Mouse (Mus musculus): ENCODE measurements around the gene Bub1. TPM values are rescaled to one million over a fixed set of nuclear protein-coding genes. Genes with fewer than 3 reads are reported as not detected.

Bub1 gene
- polyA plus RNA-seq, 1 experiment from 2014 or later, result 36.8 TPM

GRCm38 (mm10) chr2:127757171-127757570, 74.5 kb downstream of the Bub1 start:
- no peaks in the 10 kb centered on the region for H3K36me3 ChIP-seq (ENCODE audit: control insufficient read depth, insufficient read depth, low read length)
- H3K9ac ChIP-seq (ENCODE audit: low read depth, low read length), result no peak overlapping the region
- H3K4me2 ChIP-seq (ENCODE audit: low read depth, low read length), result no peak overlapping the region
- no peak overlapping the region for H3K4me3 ChIP-seq (ENCODE audit: low read length)
- H3K4me1 ChIP-seq (ENCODE audit: control insufficient read depth, insufficient read depth, low read length), result no peaks in the 10 kb centered on the region
- no peaks in the 10 kb centered on the region for H3K9me3 ChIP-seq (ENCODE audit: control insufficient read depth, low read length)
- no peaks in the 10 kb centered on the region for H3K27me3 ChIP-seq (replicated peaks; ENCODE audit: control insufficient read depth, insufficient read depth, low read length)
- ATAC-seq, result no peak
- 26% methylated on average over 8 of the region's 8 CpGs for WGBS
- no peak overlapping the region for H3K27ac ChIP-seq (ENCODE audit: low read length)

GRCm38 (mm10) chr2:127754113-127754512, 77.6 kb downstream of the Bub1 start:
- Histone ChIP-seq H3K4me2 (ENCODE audit: low read depth, low read length) (no peak overlapping the region), H3K27me3 (replicated peaks; ENCODE audit: control insufficient read depth, insufficient read depth, low read length) (no peaks in the 10 kb centered on the region), H3K4me3 (ENCODE audit: low read length) (no peak overlapping the region), H3K36me3 (ENCODE audit: control insufficient read depth, insufficient read depth, low read length) (no peaks in the 10 kb centered on the region), H3K27ac (ENCODE audit: low read length) (no peak overlapping the region), H3K9ac (ENCODE audit: low read depth, low read length) (no peak overlapping the region), H3K4me1 (ENCODE audit: control insufficient read depth, insufficient read depth, low read length) (no peaks in the 10 kb centered on the region), H3K9me3 (ENCODE audit: control insufficient read depth, low read length) (no peaks in the 10 kb centered on the region)
- WGBS, result 87% methylated on average over 4 of the region's 4 CpGs
- no peak for ATAC-seq

- Histone ChIP-seq H3K9me3 (ENCODE audit: control insufficient read depth, low read length) (no peaks in the 10 kb centered on the region), H3K4me3 (ENCODE audit: low read length) (no peak overlapping the region), H3K4me2 (ENCODE audit: low read depth, low read length) (no peak overlapping the region), H3K4me1 (ENCODE audit: control insufficient read depth, insufficient read depth, low read length) (no peaks in the 10 kb centered on the region), H3K27me3 (replicated peaks; ENCODE audit: control insufficient read depth, insufficient read depth, low read length) (no peaks in the 10 kb centered on the region), H3K27ac (ENCODE audit: low read length) (no peak overlapping the region), H3K9ac (ENCODE audit: low read depth, low read length) (no peak overlapping the region), H3K36me3 (ENCODE audit: control insufficient read depth, insufficient read depth, low read length) (no peaks in the 10 kb centered on the region)
- ATAC-seq, result no peak
- WGBS, result 72% methylated on average over 11 of the region's 11 CpGs
Measured at GRCm38 (mm10) chr2:127751849-127752610, 79.6 kb downstream of the Bub1 start.

Other genes with a start within 250 kb of the Bub1 start
- 2.7 and 3.0 TPM in 2 replicates for gene Zfp661, start 244.8 kb downstream of the Bub1 start, polyA plus RNA-seq (2015; fragmentation: Nextera tagmentation; extraction: Ambion mirVana)
- gene Mrps5, start 244.6 kb downstream of the Bub1 start, polyA plus RNA-seq (2015; fragmentation: Nextera tagmentation; extraction: Ambion mirVana), result 142 and 162 TPM in 2 replicates
- gene Mal, start 175.2 kb downstream of the Bub1 start, polyA plus RNA-seq (2015; fragmentation: Nextera tagmentation; extraction: Ambion mirVana), result 0.65 and 1.3 TPM in 2 replicates
- gene Mall, start 101.9 kb downstream of the Bub1 start, polyA plus RNA-seq (2015; fragmentation: Nextera tagmentation; extraction: Ambion mirVana), result 41.8 and 55.2 TPM in 2 replicates
- gene Nphp1, start 43.0 kb downstream of the Bub1 start, polyA plus RNA-seq (2015; fragmentation: Nextera tagmentation; extraction: Ambion mirVana), result 16.3 and 17.6 TPM in 2 replicates
- gene Mtln, start 39.4 kb downstream of the Bub1 start, polyA plus RNA-seq (2015; fragmentation: Nextera tagmentation; extraction: Ambion mirVana), result 43.0 and 43.2 TPM in 2 replicates
- 0.10 and 0.17 TPM in 2 replicates for gene Acoxl, start 7.0 kb upstream of the Bub1 start, polyA plus RNA-seq (2015; fragmentation: Nextera tagmentation; extraction: Ambion mirVana)

All from intestine, embryonic 16.5 days (tissue).